ENCODE assay signal across 22 mouse cellular contexts in genomic region chr10:74379276-74380134, GRCm38 (mm10).
A peak's percentile ranks its signal among the peaks of the same experiment; 100 is the strongest.
DNase-seq lines count a peak whose midpoint lies in the region; ATAC-seq lines count a peak whose summit lies in the region.
"Had no signal": no experiment of that assay in that cellular context is flagged by ENCODE, and none has a peak within 500 bp of the region (broad histone marks: within the 10 kb centered on the region; RNA-seq: fewer than 3 reads in every experiment).

No protein-coding gene starts in this region.

- no peaks in the 10 kb centered on the region for H3K27me3 ChIP-seq in hindbrain, embryonic 11.5 days (ENCODE audit: control insufficient read depth, insufficient read depth, low read length)
- no peaks in the 10 kb centered on the region for H3K27me3 ChIP-seq in hindbrain, embryonic 10.5 days (ENCODE audit: insufficient read depth, poor library complexity, severe bottlenecking)
- no peaks in the 10 kb centered on the region for H3K27me3 ChIP-seq in neural tube, embryonic 11.5 days (ENCODE audit: control insufficient read depth, insufficient read depth, low read length)
- H3K27me3 ChIP-seq: heart, embryonic 13.5 days; liver, embryonic 15.5 days had no signal

- H3K36me3 ChIP-seq in hindbrain, embryonic 11.5 days (ENCODE audit: control insufficient read depth, insufficient read depth, low read length): no peaks in the 10 kb centered on the region
- no peaks in the 10 kb centered on the region for H3K36me3 ChIP-seq in hindbrain, embryonic 10.5 days
- no peaks in the 10 kb centered on the region for H3K36me3 ChIP-seq in neural tube, embryonic 11.5 days (ENCODE audit: control insufficient read depth, insufficient read depth, low read length)
- H3K36me3 ChIP-seq: heart, embryonic 13.5 days; limb, embryonic 10.5 days; liver, embryonic 15.5 days had no signal

- H3K4me3 ChIP-seq in hindbrain, embryonic 11.5 days (ENCODE audit: low read depth, low read length): no peak overlapping the region
- H3K4me3 ChIP-seq in hindbrain, embryonic 10.5 days: no peak overlapping the region
- no peak overlapping the region for H3K4me3 ChIP-seq in neural tube, embryonic 11.5 days (ENCODE audit: low read depth, low read length)
- H3K4me3 ChIP-seq: heart, adult 2 months; heart, embryonic 13.5 days; limb, embryonic 10.5 days; liver, embryonic 15.5 days had no signal

- H3K9ac ChIP-seq in hindbrain, embryonic 11.5 days (ENCODE audit: low read depth, low read length): no peak overlapping the region
- H3K9ac ChIP-seq in neural tube, embryonic 11.5 days (ENCODE audit: low read length): no peak overlapping the region
- H3K9ac ChIP-seq: heart, embryonic 13.5 days; hindbrain, embryonic 14.5 days; liver, embryonic 15.5 days had no signal

- 65% methylated on average over 7 of the region's 7 CpGs for WGBS in hindbrain, embryonic 11.5 days
- 74% methylated on average over 7 of the region's 7 CpGs for WGBS in hindbrain, embryonic 10.5 days
- 47% methylated on average over 7 of the region's 7 CpGs for WGBS in neural tube, embryonic 11.5 days

- H3K9me3 ChIP-seq in hindbrain, embryonic 11.5 days (ENCODE audit: control insufficient read depth, low read length): no peaks in the 10 kb centered on the region
- H3K9me3 ChIP-seq in hindbrain, embryonic 10.5 days: no peaks in the 10 kb centered on the region
- H3K9me3 ChIP-seq in neural tube, embryonic 11.5 days (ENCODE audit: control insufficient read depth, low read length): no peaks in the 10 kb centered on the region
- H3K9me3 ChIP-seq: heart, embryonic 13.5 days; limb, embryonic 10.5 days; liver, embryonic 15.5 days had no signal

- no peak overlapping the region for H3K4me2 ChIP-seq in hindbrain, embryonic 11.5 days (replicated peaks; ENCODE audit: low read depth, low read length)
- H3K4me2 ChIP-seq in neural tube, embryonic 11.5 days (ENCODE audit: low read depth): no peak overlapping the region
- H3K4me2 ChIP-seq: heart, embryonic 13.5 days; hindbrain, embryonic 14.5 days; liver, embryonic 15.5 days had no signal

- no peak for DNase-seq in hindbrain, embryonic 11.5 days (ENCODE audit: low spot score)
- DNase-seq in hindbrain, embryonic 10.5 days (ENCODE audit: low spot score): no peak
- DNase-seq in neural tube, embryonic 11.5 days (ENCODE audit: low spot score): no peak
- no peak for DNase-seq in neural tube, embryonic 10.5 days (ENCODE audit: extremely low spot score, low spot score)
- peak; percentile 23 for DNase-seq in mesoderm, embryonic 11.5 days (ENCODE audit: low read depth, low spot score)
- DNase-seq in heart, postnatal 10 days: no peak
- no peak for DNase-seq in adipocyte (ENCODE audit: low spot score)
- DNase-seq: adrenal gland, postnatal 14 days; cerebellum, adult 8-10 months; gastrocnemius, postnatal 36 days; heart, adult 2 months; kidney, adult 8-10 months; liver; lung, postnatal 4 days; thymus, adult 18-20 months; thymus, postnatal 36 days had no signal

- ATAC-seq in hindbrain, embryonic 11.5 days (ENCODE audit: low FRiP score): peak; percentile 47; the same call in 1 of the 2 replicates
- peak; percentile 50 for ATAC-seq in neural tube, embryonic 11.5 days (ENCODE audit: insufficient read depth, low FRiP score, low TSS enrichment)
- ATAC-seq: activated CD4-positive, CD25-positive, alpha-beta regulatory T cell, adult 4 months; midbrain, embryonic 16.5 days had no signal

- H3K27ac ChIP-seq in hindbrain, embryonic 11.5 days (ENCODE audit: low read depth, low read length): no peak overlapping the region
- no peak overlapping the region for H3K27ac ChIP-seq in hindbrain, embryonic 10.5 days
- no peak overlapping the region for H3K27ac ChIP-seq in neural tube, embryonic 11.5 days (ENCODE audit: low read depth, low read length)
- H3K27ac ChIP-seq: heart, adult 2 months; heart, embryonic 13.5 days; hindbrain, embryonic 14.5 days; limb, embryonic 10.5 days; liver, embryonic 15.5 days had no signal

- no peaks in the 10 kb centered on the region for H3K4me1 ChIP-seq in hindbrain, embryonic 11.5 days (replicated peaks; ENCODE audit: control insufficient read depth, insufficient read depth, low read length)
- H3K4me1 ChIP-seq in hindbrain, embryonic 10.5 days (replicated peaks): no peaks in the 10 kb centered on the region
- no peaks in the 10 kb centered on the region for H3K4me1 ChIP-seq in neural tube, embryonic 11.5 days (ENCODE audit: control insufficient read depth, insufficient read depth, low read length)
- H3K4me1 ChIP-seq: heart, embryonic 13.5 days; liver, embryonic 15.5 days had no signal

- intact Hi-C loops in heart, postnatal 10 days (cut with DNase I): loop anchor here (10.0 kb wide), 1 partner anchor 155 kb away; no protein-coding TSS in a partner anchor
